ENCODE assay signal across 25 mouse cellular contexts in genomic region chr12:76696380-76696935, GRCm38 (mm10). TPM values are rescaled to one million over a fixed set of nuclear protein-coding genes. Genes with fewer than 3 reads are reported as not detected.
DNase-seq lines count a peak whose midpoint lies in the region; ATAC-seq and TF ChIP-seq lines count a peak whose summit lies in the region.
"Had no signal": no experiment of that assay in that cellular context is flagged by ENCODE, and none has a peak within 500 bp of the region (broad histone marks: within the 10 kb centered on the region; RNA-seq: fewer than 3 reads in every experiment).

No protein-coding gene starts in this region.

- TF ChIP-seq POLR2A in cerebellum, adult 2 months (IDR thresholded peaks at IDR 0.05; ENCODE audit: borderline replicate concordance, insufficient read depth, low read length) = no peak

- TF ChIP-seq CTCF in cerebellum, adult 2 months (IDR thresholded peaks at IDR 0.05; ENCODE audit: borderline replicate concordance, insufficient read depth, low read depth, low read length) = no peak
- no peak for TF ChIP-seq CTCF in E14TG2a.4 (conservative IDR thresholded peaks at IDR 0.05; ENCODE audit: low read length)

- H3K27ac ChIP-seq in cerebellum, adult 2 months (ENCODE audit: insufficient read depth, low read length) = peak overlapping the region; percentile 55; the same call in 1 of the 2 replicates
- no peak overlapping the region for H3K27ac ChIP-seq in hindbrain, embryonic 16.5 days (ENCODE audit: low read depth, low read length)
- no peak overlapping the region for H3K27ac ChIP-seq in hindbrain, embryonic 13.5 days
- H3K27ac ChIP-seq in liver, embryonic 12.5 days = no peak overlapping the region
- no peak overlapping the region for H3K27ac ChIP-seq in liver, embryonic 11.5 days (ENCODE audit: low read depth, low read length)
- H3K27ac ChIP-seq: embryonic facial prominence, embryonic 10.5 days; embryonic facial prominence, embryonic 15.5 days; forebrain, embryonic 12.5 days; limb, embryonic 12.5 days; midbrain, embryonic 12.5 days; neural tube, embryonic 12.5 days; stomach, embryonic 15.5 days had no signal

- no peak overlapping the region for H3K9ac ChIP-seq in hindbrain, embryonic 16.5 days (ENCODE audit: low read depth, low read length)
- H3K9ac ChIP-seq in hindbrain, embryonic 13.5 days = no peak overlapping the region
- H3K9ac ChIP-seq in liver, embryonic 12.5 days = no peak overlapping the region
- no peak overlapping the region for H3K9ac ChIP-seq in liver, embryonic 11.5 days (ENCODE audit: low read depth, low read length)
- H3K9ac ChIP-seq: embryonic facial prominence, embryonic 15.5 days; forebrain, embryonic 12.5 days; forebrain, postnatal 0 days; limb, embryonic 12.5 days; midbrain, embryonic 12.5 days; neural tube, embryonic 12.5 days; stomach, embryonic 15.5 days had no signal

- no peaks in the 10 kb centered on the region for H3K9me3 ChIP-seq in hindbrain, embryonic 16.5 days (ENCODE audit: control insufficient read depth, low read length)
- H3K9me3 ChIP-seq in hindbrain, embryonic 13.5 days = no peaks in the 10 kb centered on the region
- H3K9me3 ChIP-seq in liver, embryonic 12.5 days (replicated peaks) = no peaks in the 10 kb centered on the region
- H3K9me3 ChIP-seq in liver, embryonic 11.5 days (ENCODE audit: control insufficient read depth, low read length) = no peaks in the 10 kb centered on the region
- no peaks in the 10 kb centered on the region for H3K9me3 ChIP-seq in E14TG2a.4 (ENCODE audit: low read length)
- H3K9me3 ChIP-seq: embryonic facial prominence, embryonic 10.5 days; embryonic facial prominence, embryonic 15.5 days; forebrain, embryonic 12.5 days; G1E; limb, embryonic 12.5 days; midbrain, embryonic 12.5 days; neural tube, embryonic 12.5 days; stomach, embryonic 15.5 days had no signal

- no peak overlapping the region for H3K4me3 ChIP-seq in cerebellum, adult 2 months (replicated peaks; ENCODE audit: insufficient read depth, low read depth, low read length)
- H3K4me3 ChIP-seq in hindbrain, embryonic 16.5 days (ENCODE audit: low read length) = no peak overlapping the region
- H3K4me3 ChIP-seq in hindbrain, embryonic 13.5 days = no peak overlapping the region
- no peak overlapping the region for H3K4me3 ChIP-seq in liver, embryonic 12.5 days
- H3K4me3 ChIP-seq in liver, embryonic 11.5 days (ENCODE audit: low read depth, low read length) = no peak overlapping the region
- peak overlapping the region; percentile 70 for H3K4me3 ChIP-seq in E14TG2a.4 (replicated peaks; ENCODE audit: low read length)
- H3K4me3 ChIP-seq: embryonic facial prominence, embryonic 10.5 days; embryonic facial prominence, embryonic 15.5 days; forebrain, embryonic 12.5 days; limb, embryonic 12.5 days; megakaryocyte, embryonic 14.5 days; midbrain, embryonic 12.5 days; myocyte; neural tube, embryonic 12.5 days; stomach, embryonic 15.5 days had no signal

- no peak overlapping the region for H3K4me2 ChIP-seq in hindbrain, embryonic 16.5 days (ENCODE audit: low read length)
- H3K4me2 ChIP-seq in hindbrain, embryonic 13.5 days = no peak overlapping the region
- peak overlapping the region; percentile 56; the same call in 1 of the 2 replicates for H3K4me2 ChIP-seq in liver, embryonic 12.5 days
- H3K4me2 ChIP-seq in liver, embryonic 11.5 days = no peak overlapping the region
- H3K4me2 ChIP-seq: embryonic facial prominence, embryonic 15.5 days; forebrain, embryonic 12.5 days; limb, embryonic 12.5 days; midbrain, embryonic 12.5 days; neural tube, embryonic 12.5 days; stomach, embryonic 15.5 days had no signal

- H3K27me3 ChIP-seq in cerebellum, adult 2 months (ENCODE audit: control insufficient read depth, insufficient read depth, low read length) = no peaks in the 10 kb centered on the region
- H3K27me3 ChIP-seq in hindbrain, embryonic 16.5 days (replicated peaks; ENCODE audit: control insufficient read depth, insufficient read depth, low read length) = no peaks in the 10 kb centered on the region
- 0 out of 2 replicates have a peak, but pooled peaks cover 3% of the 10 kb centered on the region for H3K27me3 ChIP-seq in hindbrain, embryonic 13.5 days
- H3K27me3 ChIP-seq in liver, embryonic 12.5 days (replicated peaks) = no peaks in the 10 kb centered on the region
- no peaks in the 10 kb centered on the region for H3K27me3 ChIP-seq in liver, embryonic 11.5 days (replicated peaks; ENCODE audit: control insufficient read depth, insufficient read depth, low read length)
- H3K27me3 ChIP-seq in E14TG2a.4 (ENCODE audit: insufficient read depth, low read length) = no peaks in the 10 kb centered on the region
- H3K27me3 ChIP-seq: embryonic facial prominence, embryonic 15.5 days; limb, embryonic 12.5 days; midbrain, embryonic 12.5 days; Patski; stomach, embryonic 15.5 days had no signal

- no peaks in the 10 kb centered on the region for H3K36me3 ChIP-seq in hindbrain, embryonic 16.5 days (ENCODE audit: control insufficient read depth, insufficient read depth, low read length)
- H3K36me3 ChIP-seq in hindbrain, embryonic 13.5 days = no peaks in the 10 kb centered on the region
- peaks cover 44% of the 10 kb centered on the region for H3K36me3 ChIP-seq in liver, embryonic 12.5 days
- H3K36me3 ChIP-seq in liver, embryonic 11.5 days (ENCODE audit: control insufficient read depth, insufficient read depth, low read length) = no peaks in the 10 kb centered on the region
- H3K36me3 ChIP-seq in E14TG2a.4 (ENCODE audit: insufficient read depth, low read length) = no peaks in the 10 kb centered on the region
- H3K36me3 ChIP-seq: embryonic facial prominence, embryonic 10.5 days; embryonic facial prominence, embryonic 15.5 days; forebrain, embryonic 12.5 days; limb, embryonic 12.5 days; midbrain, embryonic 12.5 days; neural tube, embryonic 12.5 days; stomach, embryonic 15.5 days had no signal

- no peak for DNase-seq in cerebellum, adult 2 months
- DNase-seq in cerebellum, adult 9-10 months = no peak
- no peak for DNase-seq in liver, embryonic 11.5 days (ENCODE audit: low spot score)
- no peak for DNase-seq in kidney, postnatal 14 days
- DNase-seq: adrenal gland, postnatal 25 days; forebrain, postnatal 0 days; kidney, adult 11 months; kidney, postnatal 25 days; lung, postnatal 4 days had no signal

- 0 out of 2 replicates have a peak, but pooled peaks have one; percentile 4 for ATAC-seq in hindbrain, embryonic 16.5 days
- ATAC-seq in hindbrain, embryonic 13.5 days (ENCODE audit: low FRiP score) = no peak
- ATAC-seq in liver, embryonic 12.5 days = no peak
- ATAC-seq in liver, embryonic 11.5 days (replicated peaks; ENCODE audit: low FRiP score) = no peak
- ATAC-seq: inflammation-experienced regulatory T-cells, adult 6 months; Patski had no signal

- 71% methylated on average over 13 of the region's 13 CpGs for WGBS in cerebellum, adult 2 months
- WGBS in hindbrain, embryonic 16.5 days = 79% methylated on average over 13 of the region's 13 CpGs
- WGBS in hindbrain, embryonic 13.5 days = 83% methylated on average over 13 of the region's 13 CpGs
- WGBS in liver, embryonic 12.5 days (ENCODE audit: insufficient replicate concordance) = 88% methylated on average over 13 of the region's 13 CpGs
- 85% methylated on average over 13 of the region's 13 CpGs for WGBS in liver, embryonic 11.5 days

- peaks cover 24% of the 10 kb centered on the region for H3K4me1 ChIP-seq in cerebellum, adult 2 months (ENCODE audit: control insufficient read depth, insufficient read depth, low read length)
- peaks cover 6% of the 10 kb centered on the region for H3K4me1 ChIP-seq in hindbrain, embryonic 16.5 days (ENCODE audit: control insufficient read depth, insufficient read depth, low read depth, low read length)
- H3K4me1 ChIP-seq in hindbrain, embryonic 13.5 days (replicated peaks) = peaks cover 14% of the 10 kb centered on the region
- peaks cover 84% of the 10 kb centered on the region for H3K4me1 ChIP-seq in liver, embryonic 12.5 days
- H3K4me1 ChIP-seq in liver, embryonic 11.5 days (replicated peaks; ENCODE audit: control insufficient read depth, insufficient read depth, low read length) = peaks cover 10% of the 10 kb centered on the region
- H3K4me1 ChIP-seq in E14TG2a.4 (replicated peaks; ENCODE audit: low read depth, low read length) = peaks cover 51% of the 10 kb centered on the region
- H3K4me1 ChIP-seq: stomach, embryonic 15.5 days had no signal

RNA-seq across cellular contexts. Expression of gene Sptb, which starts 13.9 kb away (rescaled TPM):
- 101 and 111 TPM in 2 replicates for polyA plus RNA-seq in cerebellum, adult 2 months (2012; rRNA removed)
- 7.0 and 8.4 TPM in 2 replicates for polyA plus RNA-seq in hindbrain, embryonic 16.5 days (2015; fragmentation: Nextera tagmentation; extraction: Ambion mirVana)
- polyA plus RNA-seq in hindbrain, embryonic 13.5 days (2015; fragmentation: Nextera tagmentation; extraction: Ambion mirVana) = 2.5 and 3.2 TPM in 2 replicates
- 83.5 and 94.6 TPM in 2 replicates for polyA plus RNA-seq in liver, embryonic 12.5 days (2016; fragmentation: Nextera tagmentation; extraction: Ambion mirVana)
- 53.4 and 61.2 TPM in 2 replicates for polyA plus RNA-seq in liver, embryonic 11.5 days (2014; fragmentation: Nextera tagmentation; extraction: Ambion mirVana)
